ENCODE assay signal across 9 mouse cellular contexts in genomic region chr17:80933401-80934029, GRCm38 (mm10). TPM values are rescaled to one million over a fixed set of nuclear protein-coding genes. Genes with fewer than 3 reads are reported as not detected.
DNase-seq lines count a peak whose midpoint lies in the region; ATAC-seq lines count a peak whose summit lies in the region.
"Had no signal": no experiment of that assay in that cellular context is flagged by ENCODE, and none has a peak within 500 bp of the region (broad histone marks: within the 10 kb centered on the region; RNA-seq: fewer than 3 reads in every experiment).

No protein-coding gene starts in this region.

- no peaks in the 10 kb centered on the region for H3K9me3 ChIP-seq in heart, embryonic 11.5 days (replicated peaks; ENCODE audit: control insufficient read depth, low read length)

- H3K4me3 ChIP-seq in heart, embryonic 11.5 days (ENCODE audit: low read depth, low read length), result no peak overlapping the region
- no peak overlapping the region; the same call in 1 of the 2 replicates for H3K4me3 ChIP-seq in macrophage (ENCODE audit: inconsistent target)

- peak; percentile 21 for DNase-seq in kidney, postnatal 14 days
- DNase-seq in kidney, adult 18-20 months, result no peak
- DNase-seq in adrenal gland, adult 2 months, result peak; percentile 74
- no peak for DNase-seq in embryo, embryonic 9.5 days (ENCODE audit: extremely low spot score)
- no peak for DNase-seq in ovary, postnatal 14 days (ENCODE audit: low spot score)

- H3K4me1 ChIP-seq in heart, embryonic 11.5 days (ENCODE audit: control insufficient read depth, insufficient read depth, low read length), result 0 out of 2 replicates have a peak, but pooled peaks cover 3% of the 10 kb centered on the region

- 48% methylated on average over 11 of the region's 11 CpGs for WGBS in heart, embryonic 11.5 days (ENCODE audit: insufficient replicate concordance)
- 32% methylated on average over 11 of the region's 11 CpGs for WGBS in macrophage (ENCODE audit: missing documents)

- no peaks in the 10 kb centered on the region for H3K27me3 ChIP-seq in heart, embryonic 11.5 days (ENCODE audit: control insufficient read depth, insufficient read depth, low read length)

- H3K4me2 ChIP-seq in heart, embryonic 11.5 days, result peak overlapping the region; percentile 43

- no peak overlapping the region for H3K9ac ChIP-seq in heart, embryonic 11.5 days (ENCODE audit: low read depth, low read length)

- no peaks in the 10 kb centered on the region for H3K79me2 ChIP-seq in macrophage (ENCODE audit: inconsistent target)

- no peak for ATAC-seq in heart, embryonic 11.5 days (replicated peaks; ENCODE audit: insufficient number of reproducible peaks, low FRiP score, low TSS enrichment)
- ATAC-seq in erythroid progenitor cell, adult 5-6 weeks (replicated peaks; ENCODE audit: low FRiP score, poor library complexity, severe bottlenecking), result no peak

- H3K27ac ChIP-seq in heart, embryonic 11.5 days (ENCODE audit: low read depth, low read length), result peak overlapping the region; percentile 80
- H3K27ac ChIP-seq in macrophage, result peak overlapping the region; percentile 90
- H3K27ac ChIP-seq: kidney, postnatal 0 days had no signal

- H3K36me3 ChIP-seq in heart, embryonic 11.5 days (ENCODE audit: control insufficient read depth, insufficient read depth, low read length), result no peaks in the 10 kb centered on the region
- no peaks in the 10 kb centered on the region for H3K36me3 ChIP-seq in macrophage (ENCODE audit: inconsistent target)

RNA-seq across cellular contexts. Expression of gene Tmem178, which starts 10.9 kb away (rescaled TPM):
- 10 to 100 TPM in 1 of 2 experiments, 1 to 10 TPM in 1; 7.9 to 13.2 TPM for total RNA-seq in adrenal gland, adult 2 months (2021)
- polyA plus RNA-seq in adrenal gland, adult 2 months (2012; rRNA removed), result 8.8 TPM in 2 replicates
- polyA plus RNA-seq in heart, embryonic 11.5 days (2014; fragmentation: Nextera tagmentation; extraction: Ambion mirVana), result 6.0 and 7.0 TPM in 2 replicates
- under 1 TPM in 9 of 26 experiments, not detected in 17; 0.33 to 0.98 (median 0.57) TPM for total RNA-seq in macrophage (2018; cell fraction: chromatin; rRNA removed)
- total RNA-seq in macrophage (2018; cell fraction: cytosol; rRNA removed), result 1 to 10 TPM in 20 of 26 experiments, under 1 TPM in 6; 0.59 to 2.6 (median 1.1) TPM
- 1 to 10 TPM in 12 of 26 experiments, under 1 TPM in 11, not detected in 3; 0.42 to 3.3 (median 1.1) TPM for total RNA-seq in macrophage (2018; cell fraction: nucleus; rRNA removed)
- 0.43 to 1.0 TPM (median 0.66 TPM) in 3 replicates for polyA plus RNA-seq in macrophage (2018)
- total RNA-seq in erythroid progenitor cell, adult 5-6 weeks (2015; ENCODE audit: low replicate concordance), result not detected in 2 replicates
- not detected in 2 replicates for total RNA-seq in erythroid progenitor cell, adult 5-6 weeks (2017; ENCODE audit: low replicate concordance)

Comparison
In these comparisons a context has a peak if more than half of its experiments do, and no peak if none do; other contexts are left out.
1. DNase-seq: peak in kidney, postnatal 14 days (single experiment) and adrenal gland, adult 2 months (single experiment); none in kidney, adult 18-20 months (single experiment), embryo, embryonic 9.5 days (single experiment) and ovary, postnatal 14 days (single experiment).